Mouse (Mus musculus) heart, postnatal 0 days (tissue): Measurements from ENCODE around the gene Zfp692. TPM values are rescaled to one million over a fixed set of nuclear protein-coding genes. Genes with fewer than 3 reads are reported as not detected.
A peak's percentile ranks its signal among the peaks of the same experiment; 100 is the strongest.

Experiments
- ATAC-seq: fragments of 200-750 bp; cut with Nextera tagmentation; 2 replicates; pipeline ENCODE4 v1.8.0; 2017; ENCODE audit warnings: low read depth, moderate number of reproducible peaks, moderate library complexity; ENCODE audit not compliant: insufficient read depth
- DNase-seq: peaks from one replicate; pipeline ENCODE4 v3.0.0-alpha.2; 2016; ENCODE audit warnings: low spot score
- H3K27ac ChIP-seq: fragments of 300-500 bp; sonication (generic); 2 replicates; pipeline ENCODE4 v1.5.1; 2014; ENCODE audit warnings: low read depth, mild to moderate bottlenecking
- H3K27me3 ChIP-seq: fragments of 300-500 bp; sonication (generic); 2 replicates; pipeline ENCODE4 v1.6.1; 2014; ENCODE audit warnings: low read length, mixed read lengths; ENCODE audit not compliant: control insufficient read depth, insufficient read depth
- H3K36me3 ChIP-seq: fragments of 300-500 bp; sonication (generic); replicated peaks from 2 replicates; pipeline ENCODE4 v1.6.1; 2014; ENCODE audit warnings: low read length, mixed read lengths; ENCODE audit not compliant: control insufficient read depth, insufficient read depth
- H3K4me1 ChIP-seq: fragments of 300-500 bp; sonication (generic); 2 replicates; pipeline ENCODE4 v1.6.1; 2014; ENCODE audit warnings: antibody characterized with exemption; ENCODE audit not compliant: control insufficient read depth, insufficient read depth
- H3K4me2 ChIP-seq: fragments of 300-500 bp; sonication (generic); 2 replicates; pipeline ENCODE4 v1.6.1; 2014; ENCODE audit warnings: low read depth, mild to moderate bottlenecking, low read length, moderate library complexity
- H3K4me3 ChIP-seq: fragments of 300-500 bp; sonication (generic); 2 replicates; pipeline ENCODE4 v1.5.1; 2014; ENCODE audit warnings: low read depth, low read length
- H3K9ac ChIP-seq: fragments of 300-500 bp; sonication (generic); replicated peaks from 2 replicates; pipeline ENCODE4 v1.6.1; 2014; ENCODE audit warnings: low read depth, low read length, mixed read lengths
- H3K9me3 ChIP-seq: fragments of 300-500 bp; sonication (generic); replicated peaks from 2 replicates; pipeline ENCODE4 v1.6.1; 2016; ENCODE audit warnings: low read length; ENCODE audit not compliant: control insufficient read depth
- CTCF ChIP-seq: IDR thresholded peaks from 2 replicates; pipeline ENCODE4 v1.5.1; 2016; ENCODE audit warnings: antibody characterized with exemption, control low read depth, low read depth
- EP300 ChIP-seq: IDR thresholded peaks from 2 replicates; pipeline ENCODE4 v1.6.1; 2016; ENCODE audit warnings: antibody characterized with exemption, low read depth
- WGBS: fragments of 180-500 bp; shearing (Covaris S2); extraction: QIAGEN DNeasy Blood & Tissue Kit; methylation state at CpG from one replicate; pipeline ENCODE4 v1.1.7; 2014; 5-methylcytosine and 5-hydroxymethylcytosine counted together
- polyA plus RNA-seq: library from polyadenylated mRNA; unstranded; fragments of >200 nt; fragmentation: Nextera tagmentation; extraction: Ambion mirVana; gene quantifications from 2 replicates; pipeline ENCODE4 v1.2.1, GENCODE M21; 2015
- total RNA-seq: library from RNA; depleted of rRNA; stranded (reverse); fragments of >200 nt; gene quantifications from 2 replicates; pipeline ENCODE4 v1.2.3, GENCODE M21; 2014; ENCODE audit warnings: low replicate concordance

Gene Zfp692
- total and polyA plus RNA-seq, 2 experiments from 2014 or later = 5.0 to 12.6 TPM

DNA sequence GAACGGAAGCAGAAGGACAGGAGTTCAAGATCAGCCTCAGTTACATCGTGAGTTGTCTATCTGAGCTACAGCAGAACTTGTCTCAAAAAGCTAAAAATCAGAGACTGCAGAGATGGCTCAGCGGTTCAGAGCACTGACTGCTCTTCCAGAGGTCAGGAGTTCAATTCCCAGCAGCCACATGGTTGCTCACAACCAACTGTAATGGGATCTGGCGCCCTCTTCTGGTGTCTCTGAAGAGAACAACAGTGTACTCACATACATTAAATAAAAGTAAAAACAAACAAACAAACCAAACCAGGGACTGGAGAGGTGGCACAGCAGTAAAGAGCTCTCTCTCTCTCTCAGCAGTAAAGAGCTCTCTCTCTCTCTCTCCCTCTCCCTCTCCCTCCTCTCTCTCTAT, 43.8 kb downstream of the Zfp692 start:
- Histone ChIP-seq H3K4me2 (no peak overlapping the region), H3K27ac (no peak overlapping the region), H3K4me3 (no peak overlapping the region), H3K27me3 (no peaks in the 10 kb centered on the region), H3K9ac (no peak overlapping the region), H3K9me3 (no peaks in the 10 kb centered on the region), H3K36me3 (peaks cover 21% of the 10 kb centered on the region), H3K4me1 (no peaks in the 10 kb centered on the region)
- ATAC-seq = no peak
- 68% methylated on average over 4 of the region's 4 CpGs for WGBS
- no peak for DNase-seq
- TF ChIP-seq CTCF (0 out of 2 replicates have a peak, but pooled peaks have one; percentile 3), EP300 (no peak)

DNA sequence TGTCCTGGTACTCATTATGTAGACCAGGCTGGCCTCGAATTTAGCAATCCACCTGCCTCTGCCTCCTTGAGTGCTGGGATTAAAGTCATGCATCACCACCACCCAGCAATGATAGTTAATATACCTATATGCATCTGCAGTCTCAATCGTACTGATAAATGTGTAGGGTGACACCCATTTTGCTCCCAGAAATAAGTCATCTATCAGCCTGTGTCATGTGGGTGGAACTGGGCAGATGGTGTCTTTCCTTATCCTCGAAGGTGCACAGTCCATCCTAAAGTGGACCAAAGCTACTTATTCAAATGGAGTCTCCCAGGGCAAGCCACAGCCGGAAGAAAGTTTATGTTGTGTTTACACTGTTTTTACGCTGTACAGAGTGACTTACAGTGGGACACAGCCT, 44.3 kb downstream of the Zfp692 start:
- Histone ChIP-seq H3K9me3 (no peaks in the 10 kb centered on the region), H3K4me2 (no peak overlapping the region), H3K27ac (no peak overlapping the region), H3K9ac (no peak overlapping the region), H3K4me3 (no peak overlapping the region), H3K36me3 (peaks cover 16% of the 10 kb centered on the region), H3K4me1 (no peaks in the 10 kb centered on the region), H3K27me3 (no peaks in the 10 kb centered on the region)
- TF ChIP-seq CTCF = no peak
- no peak for TF ChIP-seq EP300
- no peak for ATAC-seq
- DNase-seq = no peak
- 82% methylated on average over 5 of the region's 5 CpGs for WGBS

- peaks cover 3% of the 10 kb centered on the region; the same call in 1 of the 2 replicates for H3K36me3 ChIP-seq
- H3K27me3 ChIP-seq = no peaks in the 10 kb centered on the region
- H3K4me3 ChIP-seq = no peak overlapping the region
- H3K4me2 ChIP-seq = no peak overlapping the region
- no peak overlapping the region for H3K9ac ChIP-seq
- ATAC-seq (no peak), DNase-seq (no peak)
- H3K9me3 ChIP-seq = no peaks in the 10 kb centered on the region
- WGBS = 13% methylated on average over 7 of the region's 7 CpGs
- no peak overlapping the region for H3K27ac ChIP-seq
- TF ChIP-seq CTCF = no peak; the same call in 1 of the 2 replicates
- no peak for TF ChIP-seq EP300
- H3K4me1 ChIP-seq = no peaks in the 10 kb centered on the region
Observed at GRCm38 (mm10) chr11:58352681-58353548, 46.0 kb downstream of the Zfp692 start.

DNA sequence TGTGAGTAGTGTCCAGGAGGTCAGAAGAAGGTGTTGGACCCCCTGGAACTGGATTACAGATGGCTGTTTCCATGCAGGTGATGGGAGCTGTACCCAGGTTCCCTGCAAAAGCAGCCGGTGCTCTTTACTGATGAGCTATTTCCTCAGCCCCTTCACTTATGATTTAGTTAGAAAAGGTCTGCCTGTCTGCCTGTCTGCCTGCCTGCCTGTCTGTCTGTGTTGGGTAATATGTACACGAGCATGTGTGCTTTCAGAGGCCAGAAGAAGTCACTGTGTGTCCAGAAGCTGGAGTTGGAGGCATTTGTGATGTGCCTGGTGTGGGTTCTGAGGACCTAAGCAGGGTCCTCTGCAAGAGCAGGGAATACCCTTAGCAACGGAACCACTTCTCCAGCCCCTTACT, 46.8 kb downstream of the Zfp692 start:
- Histone ChIP-seq H3K4me1 (no peaks in the 10 kb centered on the region), H3K4me3 (no peak overlapping the region), H3K27ac (no peak overlapping the region), H3K36me3 (no peaks in the 10 kb centered on the region; the same call in 1 of the 2 replicates), H3K27me3 (no peaks in the 10 kb centered on the region), H3K9me3 (no peaks in the 10 kb centered on the region), H3K4me2 (no peak overlapping the region), H3K9ac (no peak overlapping the region)
- WGBS = 58% methylated on average over 3 of the region's 3 CpGs
- DNase-seq = no peak
- TF ChIP-seq CTCF (no peak), EP300 (no peak)
- ATAC-seq = no peak

DNA sequence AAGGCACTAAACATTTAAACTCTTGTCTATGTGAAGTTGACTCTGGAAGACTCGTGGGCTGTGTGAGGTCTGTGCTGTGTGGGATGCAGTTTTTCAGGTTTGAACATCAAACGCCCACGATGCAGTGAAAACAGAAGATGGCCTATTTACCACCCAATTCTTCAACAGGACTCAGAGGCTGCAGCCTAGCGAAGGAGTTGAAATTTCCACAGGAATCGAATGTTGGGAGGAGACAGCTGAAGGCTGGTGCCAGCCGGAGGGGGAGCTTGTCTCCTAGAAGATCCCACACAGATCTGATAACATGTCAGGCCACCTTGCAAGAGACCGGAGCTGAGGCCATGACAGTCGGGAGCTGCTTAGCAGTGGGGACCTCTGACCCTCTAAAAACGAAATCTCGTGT, 47.6 kb downstream of the Zfp692 start:
- no peak for DNase-seq
- Histone ChIP-seq H3K4me1 (no peaks in the 10 kb centered on the region), H3K4me2 (no peak overlapping the region), H3K27ac (no peak overlapping the region), H3K9ac (no peak overlapping the region), H3K4me3 (no peak overlapping the region), H3K36me3 (no peaks in the 10 kb centered on the region), H3K27me3 (no peaks in the 10 kb centered on the region), H3K9me3 (no peaks in the 10 kb centered on the region)
- TF ChIP-seq CTCF = no peak
- TF ChIP-seq EP300 = no peak
- no peak for ATAC-seq
- 49% methylated on average over 10 of the region's 10 CpGs for WGBS
